Mouse (Mus musculus): ENCODE measurements around the gene Fam19a1.

- TF ChIP-seq POLR2A (IDR thresholded peaks at IDR 0.05; ENCODE audit: low read depth, low read length) (no peak), CTCF (IDR thresholded peaks at IDR 0.05; ENCODE audit: borderline replicate concordance, insufficient read depth, low read length) (no peak)
Observed at GRCm38 (mm10) chr6:96649267-96649666, 536.3 kb downstream of the Fam19a1 start.

Data from embryonic fibroblast, embryonic 13.5 days (primary cell).